Mouse (Mus musculus) forebrain, embryonic 16.5 days (tissue): ENCODE data around the gene Pdcd1lg2. TPM values are rescaled to one million over a fixed set of nuclear protein-coding genes. Genes with fewer than 3 reads are reported as not detected.

Experiments used
- ATAC-seq: fragments of 200-750 bp; cut with Nextera tagmentation; 2 replicates; pipeline ENCODE4 v1.8.0; 2017; ENCODE audit warnings: mild to moderate bottlenecking, moderate library complexity
- H3K27ac ChIP-seq: fragments of 300-500 bp; sonication (generic); 2 replicates; pipeline ENCODE4 v1.5.1; 2014; ENCODE audit warnings: low read length, control low read depth
- H3K27me3 ChIP-seq: fragments of 300-500 bp; sonication (generic); replicated peaks from 2 replicates; pipeline ENCODE4 v1.6.1; 2014; ENCODE audit warnings: low read length; ENCODE audit not compliant: control insufficient read depth, insufficient read depth
- H3K36me3 ChIP-seq: fragments of 300-500 bp; sonication (generic); 2 replicates; pipeline ENCODE4 v1.6.1; 2014; ENCODE audit not compliant: control insufficient read depth, insufficient read depth
- H3K4me1 ChIP-seq: fragments of 300-500 bp; sonication (generic); replicated peaks from 2 replicates; pipeline ENCODE4 v1.6.1; 2014; ENCODE audit warnings: low read length; ENCODE audit not compliant: control insufficient read depth, insufficient read depth
- H3K4me2 ChIP-seq: fragments of 300-500 bp; sonication (generic); 2 replicates; pipeline ENCODE4 v1.6.1; 2014; ENCODE audit warnings: mild to moderate bottlenecking, low read length, control low read depth
- H3K4me3 ChIP-seq: fragments of 300-500 bp; sonication (generic); replicated peaks from 2 replicates; pipeline ENCODE4 v1.5.1; 2014; ENCODE audit warnings: mild to moderate bottlenecking, low read length, control low read depth
- H3K9ac ChIP-seq: fragments of 300-500 bp; sonication (generic); replicated peaks from 2 replicates; pipeline ENCODE4 v1.6.1; 2014; ENCODE audit warnings: low read depth, low read length, control low read depth
- H3K9me3 ChIP-seq: fragments of 300-500 bp; sonication (generic); 2 replicates; pipeline ENCODE4 v1.6.1; 2016; ENCODE audit warnings: low read length; ENCODE audit not compliant: control insufficient read depth
- WGBS: fragments of 180-500 bp; shearing (Covaris S2); extraction: QIAGEN DNeasy Blood & Tissue Kit; methylation state at CpG from one replicate; pipeline ENCODE4 v1.1.7; 2014; 5-methylcytosine and 5-hydroxymethylcytosine counted together
- polyA plus RNA-seq: library from polyadenylated mRNA; unstranded; fragments of >200 nt; fragmentation: Nextera tagmentation; extraction: Ambion mirVana; gene quantifications from 2 replicates; pipeline ENCODE4 v1.2.1, GENCODE M21; 2015

Pdcd1lg2 gene
- polyA plus RNA-seq, 1 experiment from 2014 or later, result not detected

DNA sequence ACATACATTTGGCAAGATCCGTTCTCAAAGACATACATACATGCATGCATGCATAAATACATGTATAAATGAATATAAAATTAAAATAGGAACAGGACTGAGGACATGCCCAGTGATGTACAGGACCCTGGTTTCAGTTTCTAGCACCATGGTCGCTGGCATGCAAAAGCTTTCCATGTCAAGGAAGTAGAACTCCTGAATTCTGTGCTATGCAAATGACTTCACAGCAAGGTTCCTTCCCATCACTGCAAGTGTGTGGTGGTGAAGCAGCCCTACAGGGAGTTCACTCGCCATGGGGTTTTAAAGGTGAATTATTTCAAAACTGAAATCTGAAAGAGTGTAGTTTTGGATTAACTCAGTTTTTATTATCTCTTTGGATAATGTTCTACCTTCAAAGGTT, 34.3 kb upstream of the Pdcd1lg2 start:
- 75% methylated on average over 3 of the region's 3 CpGs for WGBS

DNA sequence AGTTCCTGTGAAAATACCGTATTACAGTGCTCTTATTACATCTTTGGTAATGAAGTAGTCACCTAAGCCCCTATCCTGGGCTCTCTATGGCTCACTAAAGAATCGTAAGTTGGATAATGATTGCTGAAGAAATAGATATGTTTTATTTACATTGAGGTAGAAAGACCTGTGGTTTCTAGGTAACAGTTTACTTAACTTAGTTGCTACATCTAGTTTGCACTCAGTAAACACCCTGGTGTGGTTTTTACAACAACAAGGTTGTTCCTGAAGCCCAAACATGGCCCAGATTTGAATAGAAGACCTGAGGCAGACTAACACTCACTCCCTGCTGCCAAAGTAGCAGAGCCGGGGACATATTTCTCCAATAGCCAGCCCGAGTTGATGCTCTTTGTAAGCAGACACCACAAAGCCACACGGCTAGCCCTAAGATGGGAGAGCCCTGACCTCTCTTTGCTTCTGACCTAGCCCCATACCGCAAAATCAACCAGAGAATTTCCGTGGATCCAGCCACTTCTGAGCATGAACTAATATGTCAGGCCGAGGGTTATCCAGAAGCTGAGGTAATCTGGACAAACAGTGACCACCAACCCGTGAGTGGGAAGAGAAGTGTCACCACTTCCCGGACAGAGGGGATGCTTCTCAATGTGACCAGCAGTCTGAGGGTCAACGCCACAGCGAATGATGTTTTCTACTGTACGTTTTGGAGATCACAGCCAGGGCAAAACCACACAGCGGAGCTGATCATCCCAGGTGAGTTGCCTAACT, 30.7 kb upstream of the Pdcd1lg2 start:
- no peak overlapping the region for H3K4me2 ChIP-seq

More for the DNA sequence above, 34.3 kb upstream of the Pdcd1lg2 start:
- no peak overlapping the region for H3K4me3 ChIP-seq
- no peak for ATAC-seq
- H3K27me3 ChIP-seq, result no peaks in the 10 kb centered on the region
- no peaks in the 10 kb centered on the region for H3K9me3 ChIP-seq
- no peak overlapping the region for H3K9ac ChIP-seq
- H3K4me2 ChIP-seq, result no peak overlapping the region
- H3K4me1 ChIP-seq, result peaks cover 5% of the 10 kb centered on the region; the same call in 1 of the 2 replicates
- no peak overlapping the region for H3K27ac ChIP-seq
- H3K36me3 ChIP-seq, result no peaks in the 10 kb centered on the region

DNA sequence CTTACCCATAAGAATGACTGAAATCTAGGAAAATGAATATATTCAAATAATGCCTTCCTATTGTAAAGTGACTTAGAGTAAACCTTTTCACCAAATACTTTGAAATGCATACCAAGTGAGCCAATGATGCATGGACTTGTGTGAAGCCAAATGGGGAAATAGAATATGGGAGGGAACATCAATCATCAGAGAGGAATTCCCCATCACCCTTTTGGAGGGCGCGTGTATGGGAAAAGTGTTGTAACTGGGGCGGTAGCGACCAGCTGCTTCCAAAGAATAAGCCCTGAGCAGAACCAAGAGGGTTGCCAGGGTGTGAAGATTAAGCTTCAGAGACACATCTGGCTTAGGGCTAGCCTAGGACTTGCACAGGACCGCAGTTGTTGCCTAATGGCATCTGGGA, 27.4 kb upstream of the Pdcd1lg2 start:
- Histone ChIP-seq H3K9me3 (no peaks in the 10 kb centered on the region), H3K36me3 (no peaks in the 10 kb centered on the region), H3K4me3 (no peak overlapping the region), H3K27ac (no peak overlapping the region), H3K4me2 (no peak overlapping the region), H3K4me1 (no peaks in the 10 kb centered on the region), H3K9ac (no peak overlapping the region), H3K27me3 (no peaks in the 10 kb centered on the region)
- 95% methylated on average over 5 of the region's 5 CpGs for WGBS
- ATAC-seq, result no peak

More for the DNA sequence above, 30.7 kb upstream of the Pdcd1lg2 start:
- no peak overlapping the region for H3K4me3 ChIP-seq
- no peak overlapping the region for H3K9ac ChIP-seq
- H3K9me3 ChIP-seq, result no peaks in the 10 kb centered on the region
- ATAC-seq, result no peak
- WGBS, result 96% methylated on average over 14 of the region's 14 CpGs
- no peak overlapping the region for H3K27ac ChIP-seq
- H3K4me1 ChIP-seq, result no peaks in the 10 kb centered on the region
- no peaks in the 10 kb centered on the region for H3K36me3 ChIP-seq
- no peaks in the 10 kb centered on the region for H3K27me3 ChIP-seq

- H3K4me3 ChIP-seq, result no peak overlapping the region
- no peak overlapping the region for H3K27ac ChIP-seq
- no peaks in the 10 kb centered on the region for H3K4me1 ChIP-seq
- no peak for ATAC-seq
- H3K4me2 ChIP-seq, result no peak overlapping the region
- H3K36me3 ChIP-seq, result no peaks in the 10 kb centered on the region
- 90% methylated on average over 9 of the region's 9 CpGs for WGBS
- H3K27me3 ChIP-seq, result no peaks in the 10 kb centered on the region
- no peaks in the 10 kb centered on the region for H3K9me3 ChIP-seq
- no peak overlapping the region for H3K9ac ChIP-seq
Observed at GRCm38 (mm10) chr19:29384412-29384811, 26.3 kb upstream of the Pdcd1lg2 start.

DNA sequence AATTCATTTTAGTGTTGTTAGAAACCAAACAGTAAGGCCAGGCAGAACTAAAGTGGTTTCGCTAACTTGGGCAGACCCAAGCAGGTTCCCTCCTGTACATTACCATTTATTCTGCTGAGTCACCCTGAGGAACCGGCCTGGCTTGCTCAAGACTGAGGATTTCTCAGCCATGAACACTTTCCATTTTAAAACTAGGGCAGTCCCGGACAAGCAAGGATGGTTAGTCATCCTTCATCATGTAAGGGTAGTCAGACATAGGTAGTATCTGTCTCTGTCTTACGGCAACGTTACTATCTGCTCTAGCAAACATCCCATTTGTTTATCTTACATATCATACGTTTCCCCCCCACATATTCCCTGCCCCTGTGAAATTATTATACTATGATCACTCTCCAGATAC, 25.7 kb upstream of the Pdcd1lg2 start:
- 93% methylated on average over 6 of the region's 6 CpGs for WGBS
- ATAC-seq, result no peak

GRCm38 (mm10) chr19:29385822-29386221, 24.9 kb upstream of the Pdcd1lg2 start:
- no peak overlapping the region for H3K27ac ChIP-seq
- H3K27me3 ChIP-seq, result no peaks in the 10 kb centered on the region
- H3K4me2 ChIP-seq, result no peak overlapping the region
- no peak overlapping the region for H3K9ac ChIP-seq
- 83% methylated on average over 4 of the region's 4 CpGs for WGBS
- H3K9me3 ChIP-seq, result no peaks in the 10 kb centered on the region
- H3K4me1 ChIP-seq, result no peaks in the 10 kb centered on the region
- no peak for ATAC-seq
- no peak overlapping the region for H3K4me3 ChIP-seq
- H3K36me3 ChIP-seq, result no peaks in the 10 kb centered on the region

More for the DNA sequence above, 25.7 kb upstream of the Pdcd1lg2 start:
- no peaks in the 10 kb centered on the region for H3K9me3 ChIP-seq
- H3K4me3 ChIP-seq, result no peak overlapping the region
- H3K27me3 ChIP-seq, result no peaks in the 10 kb centered on the region
- no peaks in the 10 kb centered on the region for H3K36me3 ChIP-seq
- H3K9ac ChIP-seq, result no peak overlapping the region
- no peak overlapping the region for H3K4me2 ChIP-seq
- H3K4me1 ChIP-seq, result no peaks in the 10 kb centered on the region
- no peak overlapping the region for H3K27ac ChIP-seq

DNA sequence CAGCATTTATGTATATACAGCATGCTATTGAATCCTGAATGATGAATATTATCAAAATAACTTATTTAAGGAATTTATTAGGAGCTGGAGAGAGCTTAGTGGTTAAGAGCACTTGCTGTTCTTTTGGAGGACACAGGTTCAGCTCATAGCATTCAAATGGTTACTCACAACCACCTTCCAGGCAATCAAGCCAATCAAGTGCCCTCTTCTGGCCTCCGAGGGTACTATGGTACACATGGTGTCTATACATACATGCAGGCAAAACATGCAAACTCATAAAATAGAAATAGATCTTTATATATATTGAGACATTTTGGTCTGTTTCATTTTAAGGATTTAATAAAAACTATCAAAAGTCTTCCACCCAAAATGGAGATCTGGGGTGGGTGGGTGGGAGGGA, 21.9 kb upstream of the Pdcd1lg2 start:
- no peak overlapping the region for H3K4me3 ChIP-seq
- no peak overlapping the region for H3K9ac ChIP-seq
- no peaks in the 10 kb centered on the region for H3K4me1 ChIP-seq
- no peaks in the 10 kb centered on the region for H3K36me3 ChIP-seq
- 100% methylated on average over 1 of the region's 1 CpGs for WGBS
- no peaks in the 10 kb centered on the region for H3K9me3 ChIP-seq
- H3K27me3 ChIP-seq, result no peaks in the 10 kb centered on the region
- H3K4me2 ChIP-seq, result no peak overlapping the region
- no peak overlapping the region for H3K27ac ChIP-seq
- ATAC-seq, result no peak

GRCm38 (mm10) chr19:29390483-29390882, 20.2 kb upstream of the Pdcd1lg2 start:
- WGBS, result 96% methylated on average over 5 of the region's 5 CpGs

GRCm38 (mm10) chr19:29391279-29391678, 19.4 kb upstream of the Pdcd1lg2 start:
- ATAC-seq, result no peak
- 77% methylated on average over 4 of the region's 4 CpGs for WGBS
- H3K9me3 ChIP-seq, result no peaks in the 10 kb centered on the region

More at GRCm38 (mm10) chr19:29390483-29390882, 20.2 kb upstream of the Pdcd1lg2 start:
- ATAC-seq, result no peak
- Histone ChIP-seq H3K27ac (no peak overlapping the region), H3K36me3 (no peaks in the 10 kb centered on the region), H3K4me1 (no peaks in the 10 kb centered on the region), H3K9ac (no peak overlapping the region), H3K27me3 (no peaks in the 10 kb centered on the region), H3K4me3 (no peak overlapping the region), H3K4me2 (no peak overlapping the region), H3K9me3 (no peaks in the 10 kb centered on the region)

More at GRCm38 (mm10) chr19:29391279-29391678, 19.4 kb upstream of the Pdcd1lg2 start:
- Histone ChIP-seq H3K27ac (no peak overlapping the region), H3K4me1 (no peaks in the 10 kb centered on the region), H3K4me3 (no peak overlapping the region), H3K36me3 (no peaks in the 10 kb centered on the region), H3K4me2 (no peak overlapping the region), H3K27me3 (no peaks in the 10 kb centered on the region), H3K9ac (no peak overlapping the region)
